ENCODE assay signal across 8 mouse cellular contexts in the genomic region with DNA sequence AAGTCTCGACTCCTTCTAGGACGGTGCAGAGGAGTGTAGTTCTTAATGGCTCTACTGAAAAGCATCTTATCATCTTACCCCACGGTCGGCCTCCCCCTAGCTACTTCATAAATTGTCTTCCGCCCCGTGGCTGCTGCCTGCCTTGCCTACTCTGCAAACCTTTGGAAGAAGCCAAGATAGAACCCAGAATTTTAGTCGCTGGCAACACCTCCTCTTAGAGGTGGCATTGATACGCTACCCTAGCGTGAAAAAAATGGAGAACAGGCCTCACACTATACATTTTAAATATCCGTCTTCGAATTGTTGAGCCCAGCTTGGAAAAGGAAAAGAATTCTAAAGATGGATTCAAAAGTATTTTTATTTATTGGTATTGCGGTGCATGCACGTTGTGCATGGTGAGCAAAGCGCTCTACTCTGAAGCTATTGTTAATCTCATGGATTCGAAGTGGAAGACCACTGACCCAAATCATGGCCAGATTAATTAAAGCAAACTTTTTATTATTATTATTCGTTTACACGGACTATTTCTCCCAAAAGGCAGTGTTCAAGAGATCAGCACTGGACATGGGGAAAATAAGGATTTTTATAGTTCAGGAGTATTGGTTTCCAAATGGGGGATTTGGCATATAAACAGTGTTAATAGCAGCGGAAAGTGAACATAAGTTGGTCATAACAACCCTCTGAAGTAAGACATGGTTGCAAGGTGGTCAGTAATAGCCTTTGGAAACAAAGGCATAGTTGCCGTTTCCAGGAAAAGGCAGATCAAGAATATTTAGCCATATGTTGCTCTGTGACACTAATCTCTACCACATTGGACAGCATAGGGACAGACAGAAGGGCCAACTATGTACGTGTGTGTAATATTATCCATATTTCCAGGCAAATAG. TPM values are rescaled to one million over a fixed set of nuclear protein-coding genes. Genes with fewer than 3 reads are reported as not detected.
DNase-seq lines count a peak whose midpoint lies in the region; ATAC-seq and TF ChIP-seq lines count a peak whose summit lies in the region.

No protein-coding gene starts in this region.

- H3K27ac ChIP-seq in liver, adult 2 months (replicated peaks; ENCODE audit: insufficient read depth, low read depth, low read length): peak overlapping the region; percentile 55
- H3K27ac ChIP-seq in embryonic facial prominence, embryonic 14.5 days (replicated peaks; ENCODE audit: low read depth, low read length): peak overlapping the region; percentile 89
- peak overlapping the region; percentile 87 for H3K27ac ChIP-seq in intestine, postnatal 0 days (ENCODE audit: low read depth, low read length)
- peak overlapping the region; percentile 90 for H3K27ac ChIP-seq in neural tube, embryonic 15.5 days (replicated peaks)

- no peaks in the 10 kb centered on the region for H3K9me3 ChIP-seq in embryonic facial prominence, embryonic 14.5 days (ENCODE audit: control insufficient read depth, low read length)
- H3K9me3 ChIP-seq in intestine, postnatal 0 days (ENCODE audit: control insufficient read depth): no peaks in the 10 kb centered on the region
- no peaks in the 10 kb centered on the region for H3K9me3 ChIP-seq in neural tube, embryonic 15.5 days (replicated peaks)

- TF ChIP-seq CTCF in liver, adult 2 months (IDR thresholded peaks at IDR 0.05; ENCODE audit: low read depth, low read length): no peak
- TF ChIP-seq CTCF in intestine, postnatal 0 days (IDR thresholded peaks at IDR 0.05; ENCODE audit: low read depth): no peak

- intact Hi-C loops in left cerebral cortex, postnatal 4 days (cut with DNase I): no loop called here

- WGBS in liver, adult 2 months: 4% methylated on average over 20 of the region's 20 CpGs
- 4% methylated on average over 20 of the region's 20 CpGs for WGBS in embryonic facial prominence, embryonic 14.5 days
- WGBS in intestine, postnatal 0 days: 3% methylated on average over 20 of the region's 20 CpGs
- WGBS in neural tube, embryonic 15.5 days: 10% methylated on average over 20 of the region's 20 CpGs

- no peak for TF ChIP-seq POLR2A in liver, adult 2 months (IDR thresholded peaks at IDR 0.05; ENCODE audit: extremely low read depth, insufficient read depth, low read length)

- peak overlapping the region; percentile 68 for H3K9ac ChIP-seq in liver, adult 2 months (ENCODE audit: low read depth, low read length)
- H3K9ac ChIP-seq in embryonic facial prominence, embryonic 14.5 days (ENCODE audit: low read depth, low read length): peak overlapping the region; percentile 90
- H3K9ac ChIP-seq in intestine, postnatal 0 days (ENCODE audit: low read depth, low read length): peak overlapping the region; percentile 90
- H3K9ac ChIP-seq in neural tube, embryonic 15.5 days (replicated peaks): peak overlapping the region; percentile 89

- no peak for DNase-seq in liver, adult 2 months (ENCODE audit: extremely low read depth, low read depth, low spot score)
- no peak for DNase-seq in liver
- DNase-seq in embryonic facial prominence, embryonic 14.5 days (ENCODE audit: low spot score): no peak
- no peak for DNase-seq in ovary, postnatal 36 days (ENCODE audit: low spot score)
- no peak for DNase-seq in left cerebral cortex, postnatal 4 days
- DNase-seq in adrenal gland, postnatal 36 days: no peak

- H3K79me2 ChIP-seq in liver, adult 2 months (ENCODE audit: control insufficient read depth, insufficient read depth, low read length): peaks cover 7% of the 10 kb centered on the region; the same call in 1 of the 2 replicates

- no peaks in the 10 kb centered on the region for H3K27me3 ChIP-seq in liver, adult 2 months (ENCODE audit: control insufficient read depth, insufficient read depth, low read length)
- H3K27me3 ChIP-seq in embryonic facial prominence, embryonic 14.5 days (replicated peaks; ENCODE audit: control insufficient read depth, insufficient read depth, low read length): no peaks in the 10 kb centered on the region
- no peaks in the 10 kb centered on the region for H3K27me3 ChIP-seq in intestine, postnatal 0 days (replicated peaks; ENCODE audit: control insufficient read depth, insufficient read depth, low read length)
- no peaks in the 10 kb centered on the region for H3K27me3 ChIP-seq in neural tube, embryonic 15.5 days (replicated peaks)

- H3K36me3 ChIP-seq in liver, adult 2 months (ENCODE audit: control insufficient read depth, insufficient read depth, low read length): 0 out of 2 replicates have a peak, but pooled peaks cover 3% of the 10 kb centered on the region
- H3K36me3 ChIP-seq in embryonic facial prominence, embryonic 14.5 days (ENCODE audit: control insufficient read depth, insufficient read depth, low read length): peaks cover 19% of the 10 kb centered on the region
- 0 out of 2 replicates have a peak, but pooled peaks cover 2% of the 10 kb centered on the region for H3K36me3 ChIP-seq in intestine, postnatal 0 days (ENCODE audit: control insufficient read depth, insufficient read depth)
- H3K36me3 ChIP-seq in neural tube, embryonic 15.5 days: peaks cover 5% of the 10 kb centered on the region

- H3K4me3 ChIP-seq in liver, adult 2 months (ENCODE audit: insufficient read depth, low read depth, low read length): peak overlapping the region; percentile 88
- peak overlapping the region; percentile 84 for H3K4me3 ChIP-seq in embryonic facial prominence, embryonic 14.5 days (ENCODE audit: low read depth, low read length)
- H3K4me3 ChIP-seq in intestine, postnatal 0 days (ENCODE audit: low read depth, low read length): peak overlapping the region; percentile 84
- peak overlapping the region; percentile 91 for H3K4me3 ChIP-seq in neural tube, embryonic 15.5 days (replicated peaks)

- peaks cover 10% of the 10 kb centered on the region; the same call in 1 of the 2 replicates for H3K4me1 ChIP-seq in liver, adult 2 months (ENCODE audit: control insufficient read depth, insufficient read depth, low read length)
- peaks cover 23% of the 10 kb centered on the region for H3K4me1 ChIP-seq in embryonic facial prominence, embryonic 14.5 days (ENCODE audit: control insufficient read depth, insufficient read depth, low read length)
- H3K4me1 ChIP-seq in intestine, postnatal 0 days (replicated peaks; ENCODE audit: control insufficient read depth, insufficient read depth, low read length): 0 out of 2 replicates have a peak, but pooled peaks cover 6% of the 10 kb centered on the region
- H3K4me1 ChIP-seq in neural tube, embryonic 15.5 days: peaks cover 39% of the 10 kb centered on the region

- no peak for ATAC-seq in embryonic facial prominence, embryonic 14.5 days (ENCODE audit: low read depth)
- ATAC-seq in intestine, postnatal 0 days: peak; percentile 4; the same call in 1 of the 2 replicates
- no peak for ATAC-seq in neural tube, embryonic 15.5 days (ENCODE audit: low FRiP score)

- H3K4me2 ChIP-seq in embryonic facial prominence, embryonic 14.5 days (ENCODE audit: low read depth, low read length): peak overlapping the region; percentile 71
- H3K4me2 ChIP-seq in intestine, postnatal 0 days (replicated peaks; ENCODE audit: low read depth): peak overlapping the region; percentile 83
- peak overlapping the region; percentile 86 for H3K4me2 ChIP-seq in neural tube, embryonic 15.5 days

RNA-seq across cellular contexts. Expression of gene Ptrh2, which starts 0.6 kb away (rescaled TPM):
- total RNA-seq in liver, adult 2 months (2014; rRNA removed): 8.1 and 9.2 TPM in 2 replicates
- polyA plus RNA-seq in liver, adult 2 months (2012; rRNA removed): 5.0 and 5.2 TPM in 2 replicates
- 25.9 and 26.9 TPM in 2 replicates for polyA plus RNA-seq in embryonic facial prominence, embryonic 14.5 days (2014; fragmentation: Nextera tagmentation; extraction: Ambion mirVana)
- 14.2 and 14.6 TPM in 2 replicates for polyA plus RNA-seq in intestine, postnatal 0 days (2015; fragmentation: Nextera tagmentation; extraction: Ambion mirVana)
- polyA plus RNA-seq in neural tube, embryonic 15.5 days (2015; fragmentation: Nextera tagmentation; extraction: Ambion mirVana): 30.9 TPM in 2 replicates
- 10 to 100 TPM; 15.1 to 18.5 TPM for total RNA-seq in left cerebral cortex, postnatal 4 days (2021)
- 10 to 100 TPM; 14.1 to 17.4 TPM for total RNA-seq in adrenal gland, postnatal 36 days (2021)

RNA-seq across cellular contexts. Expression of gene Vmp1, which starts 0.7 kb away (rescaled TPM):
- 91.9 and 93.6 TPM in 2 replicates for total RNA-seq in liver, adult 2 months (2014; rRNA removed)
- 37.8 and 43.6 TPM in 2 replicates for polyA plus RNA-seq in liver, adult 2 months (2012; rRNA removed)
- 86.6 and 96.2 TPM in 2 replicates for polyA plus RNA-seq in embryonic facial prominence, embryonic 14.5 days (2014; fragmentation: Nextera tagmentation; extraction: Ambion mirVana)
- polyA plus RNA-seq in intestine, postnatal 0 days (2015; fragmentation: Nextera tagmentation; extraction: Ambion mirVana): 387 and 408 TPM in 2 replicates
- 126 and 132 TPM in 2 replicates for polyA plus RNA-seq in neural tube, embryonic 15.5 days (2015; fragmentation: Nextera tagmentation; extraction: Ambion mirVana)
- 100 to 1,000 TPM; 103 to 113 TPM for total RNA-seq in left cerebral cortex, postnatal 4 days (2021)
- 100 to 1,000 TPM in 1 of 2 experiments, 10 to 100 TPM in 1; 96.3 to 185 TPM for total RNA-seq in adrenal gland, postnatal 36 days (2021)
